Mouse (Mus musculus) midbrain, embryonic 14.5 days (tissue): ENCODE results near the gene H2al2a. TPM values are rescaled to one million over a fixed set of nuclear protein-coding genes. Genes with fewer than 3 reads are reported as not detected.

Experiments
- ATAC-seq: fragments of 200-750 bp; cut with Nextera tagmentation; 2 replicates; pipeline ENCODE4 v1.8.0; 2017; ENCODE audit warnings: moderate number of reproducible peaks, moderate library complexity; ENCODE audit not compliant: low FRiP score, low TSS enrichment
- DNase-seq: peaks from one replicate; pipeline ENCODE4 v3.0.0-alpha.2; 2015
- H3K27ac ChIP-seq: fragments of 300-500 bp; sonication (generic); replicated peaks from 2 replicates; pipeline ENCODE4 v1.5.1; 2014; ENCODE audit warnings: mild to moderate bottlenecking, low read depth, low read length, moderate library complexity
- H3K27me3 ChIP-seq: fragments of 300-500 bp; sonication (generic); 2 replicates; pipeline ENCODE4 v1.6.1; 2014; ENCODE audit warnings: low read length, control low read depth, mixed read lengths; ENCODE audit not compliant: control insufficient read depth, insufficient read depth
- H3K36me3 ChIP-seq: fragments of 300-500 bp; sonication (generic); 2 replicates; pipeline ENCODE4 v1.6.1; 2014; ENCODE audit warnings: low read length, control low read depth; ENCODE audit not compliant: control insufficient read depth, insufficient read depth
- H3K4me1 ChIP-seq: fragments of 300-500 bp; sonication (generic); 2 replicates; pipeline ENCODE4 v1.6.1; 2014; ENCODE audit warnings: mild to moderate bottlenecking, antibody characterized with exemption, low read length, control low read depth; ENCODE audit not compliant: control insufficient read depth, insufficient read depth
- H3K4me2 ChIP-seq: fragments of 300-500 bp; sonication (generic); 2 replicates; pipeline ENCODE4 v1.6.1; 2014; ENCODE audit warnings: mild to moderate bottlenecking, low read length, moderate library complexity
- H3K4me3 ChIP-seq: fragments of 300-500 bp; sonication (generic); replicated peaks from 2 replicates; pipeline ENCODE4 v1.5.1; 2014; ENCODE audit warnings: low read depth, low read length
- H3K9ac ChIP-seq: fragments of 300-500 bp; sonication (generic); replicated peaks from 2 replicates; pipeline ENCODE4 v1.6.1; 2014; ENCODE audit warnings: mild to moderate bottlenecking, low read length, moderate library complexity
- H3K9me3 ChIP-seq: fragments of 300-500 bp; sonication (generic); 2 replicates; pipeline ENCODE4 v1.6.1; 2016; ENCODE audit warnings: low read length, control low read depth, mixed read lengths; ENCODE audit not compliant: control insufficient read depth
- WGBS: fragments of 180-500 bp; shearing (Covaris S2); extraction: QIAGEN DNeasy Blood & Tissue Kit; methylation state at CpG from one replicate; pipeline ENCODE4 v1.1.7; 2014; 5-methylcytosine and 5-hydroxymethylcytosine counted together
- polyA plus RNA-seq: library from polyadenylated mRNA; unstranded; fragments of >200 nt; fragmentation: Nextera tagmentation; extraction: Ambion mirVana; gene quantifications from 2 replicates; pipeline ENCODE4 v1.2.1, GENCODE M21; 2014

Gene H2al2a
- polyA plus RNA-seq, 1 experiment from 2014 or later: not detected

- ATAC-seq (no peak), DNase-seq (peak; percentile 79)
- peaks cover 58% of the 10 kb centered on the region for H3K4me1 ChIP-seq
- no peaks in the 10 kb centered on the region for H3K9me3 ChIP-seq
- no peaks in the 10 kb centered on the region for H3K36me3 ChIP-seq
- H3K27me3 ChIP-seq: no peaks in the 10 kb centered on the region
- no peak overlapping the region; the same call in 1 of the 2 replicates for H3K4me3 ChIP-seq
- H3K27ac ChIP-seq: no peak overlapping the region
- H3K4me2 ChIP-seq: peak overlapping the region; percentile 78
- WGBS: 12% methylated on average over 8 of the region's 8 CpGs
- H3K9ac ChIP-seq: 0 out of 2 replicates have a peak overlapping the region, but pooled peaks have one; percentile 73
Measured at GRCm38 (mm10) chr2:18030581-18030980, 33.8 kb upstream of the H2al2a start.

GRCm38 (mm10) chr2:18029656-18030055 lies 32.9 kb upstream of the H2al2a start:
- H3K9ac ChIP-seq: no peak overlapping the region; the same call in 1 of the 2 replicates
- H3K4me1 ChIP-seq: peaks cover 55% of the 10 kb centered on the region

GRCm38 (mm10) chr2:18028140-18029021 lies 31.6 kb upstream of the H2al2a start:
- Histone ChIP-seq H3K4me3 (peak overlapping the region; percentile 61), H3K4me2 (peak overlapping the region; percentile 78), H3K27me3 (no peaks in the 10 kb centered on the region), H3K9ac (peak overlapping the region; percentile 89), H3K27ac (peak overlapping the region; percentile 98), H3K4me1 (peaks cover 42% of the 10 kb centered on the region), H3K9me3 (no peaks in the 10 kb centered on the region), H3K36me3 (no peaks in the 10 kb centered on the region)
- peak; percentile 63 for ATAC-seq
- peak; percentile 91 for DNase-seq
- WGBS: under 1% methylated on average over 61 of the region's 61 CpGs

More at GRCm38 (mm10) chr2:18029656-18030055, 32.9 kb upstream of the H2al2a start:
- DNase-seq: peak; percentile 55
- ATAC-seq: no peak
- no peaks in the 10 kb centered on the region for H3K27me3 ChIP-seq
- whole genome bisulfite sequencing: 26% methylated on average over 7 of the region's 7 CpGs
- H3K36me3 ChIP-seq: no peaks in the 10 kb centered on the region
- no peak overlapping the region for H3K4me3 ChIP-seq
- no peaks in the 10 kb centered on the region for H3K9me3 ChIP-seq
- H3K4me2 ChIP-seq: peak overlapping the region; percentile 78
- H3K27ac ChIP-seq: no peak overlapping the region

GRCm38 (mm10) chr2:18027448-18028139 lies 30.8 kb upstream of the H2al2a start:
- peak; percentile 98 for DNase-seq
- WGBS: 1% methylated on average over 43 of the region's 44 CpGs
- peaks cover 34% of the 10 kb centered on the region for H3K4me1 ChIP-seq
- peak overlapping the region; percentile 78 for H3K4me2 ChIP-seq
- peak overlapping the region; percentile 61 for H3K4me3 ChIP-seq
- no peaks in the 10 kb centered on the region for H3K9me3 ChIP-seq
- peak overlapping the region; percentile 89 for H3K9ac ChIP-seq
- H3K36me3 ChIP-seq: no peaks in the 10 kb centered on the region
- ATAC-seq: peak; percentile 85
- peak overlapping the region; percentile 98 for H3K27ac ChIP-seq
- no peaks in the 10 kb centered on the region for H3K27me3 ChIP-seq

- H3K4me2 ChIP-seq: peak overlapping the region; percentile 78
- H3K27me3 ChIP-seq: no peaks in the 10 kb centered on the region
- no peaks in the 10 kb centered on the region for H3K36me3 ChIP-seq
- peak overlapping the region; percentile 61 for H3K4me3 ChIP-seq
- WGBS: under 1% methylated on average over 44 of the region's 44 CpGs
- H3K4me1 ChIP-seq: peaks cover 22% of the 10 kb centered on the region
- DNase-seq: peak; percentile 78
- H3K9ac ChIP-seq: peak overlapping the region; percentile 34
- no peaks in the 10 kb centered on the region for H3K9me3 ChIP-seq
- peak overlapping the region; percentile 98; the same call in 1 of the 2 replicates for H3K27ac ChIP-seq
- ATAC-seq: peak; percentile 19; the same call in 1 of the 2 replicates
Measured at GRCm38 (mm10) chr2:18026116-18026947, 29.6 kb upstream of the H2al2a start.

- Histone ChIP-seq H3K4me2 (peak overlapping the region; percentile 78), H3K9ac (peak overlapping the region; percentile 34; the same call in 1 of the 2 replicates), H3K27ac (no peak overlapping the region), H3K36me3 (no peaks in the 10 kb centered on the region), H3K9me3 (no peaks in the 10 kb centered on the region), H3K4me1 (peaks cover 17% of the 10 kb centered on the region), H3K27me3 (no peaks in the 10 kb centered on the region), H3K4me3 (peak overlapping the region; percentile 61)
- no peak for DNase-seq
- ATAC-seq: no peak
- WGBS: under 1% methylated on average over 14 of the region's 14 CpGs
Measured at GRCm38 (mm10) chr2:18025781-18026115, 29.0 kb upstream of the H2al2a start.

GRCm38 (mm10) chr2:18025116-18025515 lies 28.4 kb upstream of the H2al2a start:
- no peaks in the 10 kb centered on the region for H3K36me3 ChIP-seq
- no peak overlapping the region for H3K27ac ChIP-seq
- H3K4me1 ChIP-seq: peaks cover 17% of the 10 kb centered on the region
- peak overlapping the region; percentile 78 for H3K4me2 ChIP-seq
- ATAC-seq: no peak
- peak; percentile 15 for DNase-seq
- no peak overlapping the region for H3K4me3 ChIP-seq
- H3K27me3 ChIP-seq: no peaks in the 10 kb centered on the region
- no peak overlapping the region for H3K9ac ChIP-seq
- WGBS: 25% methylated on average over 5 of the region's 5 CpGs
- no peaks in the 10 kb centered on the region for H3K9me3 ChIP-seq

GRCm38 (mm10) chr2:18022886-18023285 lies 26.1 kb upstream of the H2al2a start:
- no peak for ATAC-seq
- H3K27ac ChIP-seq: no peak overlapping the region
- WGBS: 44% methylated on average over 1 of the region's 1 CpGs

More at GRCm38 (mm10) chr2:18022886-18023285, 26.1 kb upstream of the H2al2a start:
- no peak overlapping the region for H3K9ac ChIP-seq
- no peaks in the 10 kb centered on the region for H3K27me3 ChIP-seq
- H3K9me3 ChIP-seq: no peaks in the 10 kb centered on the region
- 0 out of 2 replicates have a peak, but pooled peaks cover 13% of the 10 kb centered on the region for H3K4me1 ChIP-seq
- DNase-seq: no peak
- no peaks in the 10 kb centered on the region for H3K36me3 ChIP-seq
- no peak overlapping the region for H3K4me3 ChIP-seq
- H3K4me2 ChIP-seq: no peak overlapping the region
